Mouse (Mus musculus) adrenal gland, postnatal 14 days (tissue): ENCODE results near the gene Baiap3. TPM values are rescaled to one million over a fixed set of nuclear protein-coding genes. Genes with fewer than 3 reads are reported as not detected.

Source experiments
- DNase-seq: peaks from one replicate; pipeline ENCODE4 v3.0.0; 2021; ENCODE audit warnings: mixed read lengths
- microRNA-seq, 2 experiments: library from miRNA; unstranded; fragments of <30 nt; microRNA quantifications; one replicate each; pipeline ENCODE4 v1.2.0; 2021
- total RNA-seq: library from RNA; stranded (reverse); gene quantifications from 2 replicates; pipeline ENCODE4 v1.2.3, GENCODE M21; 2021

Gene Baiap3
- total RNA-seq, 1 experiment from 2014 or later = 12.1 TPM

GRCm38 (mm10) chr17:25210680-25211466 is 45.3 kb downstream of the Baiap3 start:
- peak; percentile 29 for DNase-seq

GRCm38 (mm10) chr17:25210006-25210405 is 46.2 kb downstream of the Baiap3 start:
- no peak for DNase-seq

- DNase-seq = no peak
Observed at GRCm38 (mm10) chr17:25202401-25202800, 53.8 kb downstream of the Baiap3 start.

Small RNAs within 50 kb of the gene (microRNA-seq; reads per million reads assigned to microRNA genes)
- gene Mir3547 = 7.6 to 9.0 reads per million in 2 experiments

Other genes starting within 250 kb of the Baiap3 start
- 23.3 and 26.7 TPM in 2 replicates for gene Cramp1l, start 240.6 kb downstream of the Baiap3 start, total RNA-seq
- gene Ift140, start 240.3 kb downstream of the Baiap3 start, total RNA-seq = 30.0 and 43.7 TPM in 2 replicates
- gene Tmem204, start 172.8 kb downstream of the Baiap3 start, total RNA-seq = 30.1 and 30.2 TPM in 2 replicates
- 19.9 and 27.3 TPM in 2 replicates for gene Telo2, start 140.4 kb downstream of the Baiap3 start, total RNA-seq
- gene Ptx4, start 135.6 kb downstream of the Baiap3 start, total RNA-seq = not detected in 2 replicates
- 33.3 and 35.2 TPM in 2 replicates for gene Clcn7, start 123.0 kb downstream of the Baiap3 start, total RNA-seq
- 0.15 TPM in 1 of 2 replicates, not detected in the other for gene Ccdc154, start 93.9 kb downstream of the Baiap3 start, total RNA-seq
- gene Gm38655, start 80.9 kb downstream of the Baiap3 start, total RNA-seq = 0.37 TPM in 1 of 2 replicates, not detected in the other
- gene BC003965, start 71.8 kb downstream of the Baiap3 start, total RNA-seq = 20.2 and 21.2 TPM in 2 replicates
- 15.9 and 17.8 TPM in 2 replicates for gene Unkl, start 68.0 kb downstream of the Baiap3 start, total RNA-seq
- 34.3 and 35.7 TPM in 2 replicates for gene Gnptg, start 16.2 kb downstream of the Baiap3 start, total RNA-seq
- gene Tsr3, start 16.2 kb downstream of the Baiap3 start, total RNA-seq = 20.4 and 22.9 TPM in 2 replicates
- 232 and 245 TPM in 2 replicates for gene Ube2i, start 18.3 kb upstream of the Baiap3 start, total RNA-seq
- 1.2 and 1.3 TPM in 2 replicates for gene Prss34, start 42.0 kb upstream of the Baiap3 start, total RNA-seq
- not detected in 2 replicates for gene Prss28, start 52.3 kb upstream of the Baiap3 start, total RNA-seq
- not detected in 2 replicates for gene Prss29, start 62.3 kb upstream of the Baiap3 start, total RNA-seq
- gene Tpsab1, start 89.2 kb upstream of the Baiap3 start, total RNA-seq = 2.1 and 2.9 TPM in 2 replicates
- 5.3 and 6.6 TPM in 2 replicates for gene Tpsb2, start 109.9 kb upstream of the Baiap3 start, total RNA-seq
- gene Tpsg1, start 112.9 kb upstream of the Baiap3 start, total RNA-seq = not detected in 2 replicates
- 38.4 and 45.4 TPM in 2 replicates for gene Cacna1h, start 177.4 kb upstream of the Baiap3 start, total RNA-seq
- gene Tekt4, start 198.3 kb upstream of the Baiap3 start, total RNA-seq = not detected in 2 replicates
- 0.15 TPM in 1 of 2 replicates, not detected in the other for gene Sstr5, start 240.9 kb upstream of the Baiap3 start, total RNA-seq